Mouse (Mus musculus) left cerebral cortex, postnatal 25 days (tissue): ENCODE data around the gene Mmp25. TPM values are rescaled to one million over a fixed set of nuclear protein-coding genes. Genes with fewer than 3 reads are reported as not detected.

Experiments used
- DNase-seq, 2 experiments: peaks; one replicate each; pipeline ENCODE4 v3.0.0; 2022; ENCODE audit warnings: low spot score in 2 of 2, mixed read lengths in 1 of 2
- intact Hi-C: fragments of 180-260 bp; cut with DNase I; formaldehyde crosslinking; loops from one replicate; pipeline ENCODE4 v1.15.1; 2025
- total RNA-seq, 2 experiments: library from RNA; stranded (reverse); gene quantifications; 2 replicates each; pipeline ENCODE4 v1.2.3; 2021

Mmp25 gene
- under 1 TPM; 0.32 to 0.34 TPM for total RNA-seq

DNA sequence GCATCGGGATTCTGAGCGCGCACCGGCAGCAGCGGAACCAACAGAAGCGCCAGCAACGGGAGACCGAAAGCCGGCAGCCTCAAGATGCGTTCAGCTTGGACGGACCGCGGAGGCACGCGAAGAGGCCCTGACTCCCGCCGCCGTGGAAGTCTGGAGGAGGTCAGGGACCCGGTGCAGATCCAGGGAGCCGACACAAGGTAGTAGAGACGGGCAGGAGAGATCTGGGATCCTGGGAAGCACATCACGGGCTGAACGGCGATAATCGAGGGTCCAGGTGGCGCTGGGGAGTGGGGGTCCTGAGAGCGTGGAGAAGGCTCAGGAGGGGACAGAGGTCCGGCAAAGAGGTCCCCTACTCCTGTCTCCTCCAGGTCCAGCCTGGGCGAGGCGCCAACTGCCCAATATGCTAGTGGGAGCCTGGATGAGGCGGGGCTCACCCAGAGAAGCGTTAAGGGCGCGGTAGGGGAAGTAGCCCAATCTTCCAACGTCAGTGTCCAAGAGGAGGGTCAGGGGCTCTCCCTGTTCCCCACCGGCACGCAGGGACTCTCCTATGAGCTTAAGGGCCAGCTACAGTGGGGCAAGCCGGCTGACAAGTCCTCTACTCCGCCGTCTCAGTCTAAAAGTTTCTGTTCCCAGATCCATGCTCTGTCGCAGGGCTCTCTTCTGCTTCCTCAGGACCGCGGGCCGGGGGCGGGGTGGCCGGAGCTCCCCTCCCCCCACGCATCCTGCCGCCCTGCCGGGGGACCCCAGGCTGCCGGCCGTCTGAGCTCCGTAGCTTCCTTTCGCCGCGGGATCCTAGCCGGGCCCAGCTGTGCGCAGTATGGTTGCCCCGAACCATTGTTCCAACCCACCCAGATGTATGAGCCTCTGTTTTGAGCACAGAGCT, at the start of gene Mmp25:
Gene Mmp25, minus strand, starts transcription at position 665 of the 883 bp plus-strand sequence.
- intact Hi-C loops, result no loop called here
- no peak for DNase-seq

GRCm38 (mm10) chr17:23694491-23694890, 49.4 kb upstream of the Mmp25 start:
- intact Hi-C loops, result no loop called here
- DNase-seq, result no peak

DNA sequence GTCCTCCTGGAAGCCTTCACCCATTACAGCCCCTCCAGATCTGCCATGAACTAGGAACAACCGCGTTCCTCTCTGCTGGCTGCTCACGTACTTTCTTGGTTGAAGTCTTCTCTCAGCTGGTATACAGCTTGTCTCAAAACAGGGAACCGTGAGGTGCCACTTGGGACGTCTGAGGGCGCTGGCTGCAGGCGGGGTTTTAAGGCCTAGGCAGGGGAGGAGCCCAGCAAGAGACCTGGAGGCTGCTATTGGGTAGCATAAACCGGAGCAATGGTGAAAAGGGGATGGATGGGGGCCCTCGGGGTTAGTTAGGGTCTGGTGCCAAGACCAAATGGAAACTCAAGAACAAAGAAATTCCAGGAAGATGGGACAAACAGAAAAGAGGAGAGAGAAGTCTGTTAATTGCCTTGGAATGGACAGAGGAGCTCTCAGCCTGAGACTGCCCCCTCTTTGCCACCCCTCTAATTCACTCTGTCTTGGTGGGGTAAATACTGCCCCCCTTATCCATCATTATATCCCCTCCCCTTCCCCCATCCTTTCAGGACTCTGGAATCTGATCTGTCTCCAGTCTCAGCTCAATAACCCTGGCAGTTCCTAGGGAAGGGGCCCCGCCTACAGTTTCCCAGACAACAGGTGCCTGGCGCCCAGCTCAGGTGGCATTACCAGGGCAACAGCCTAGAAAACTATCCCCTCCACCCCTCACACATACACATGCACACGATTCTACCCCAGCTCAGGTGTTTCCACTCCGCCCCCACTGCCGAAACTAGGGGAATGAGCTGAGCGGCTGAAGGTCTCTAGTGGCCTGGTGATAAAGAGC, 39.0 kb upstream of the Mmp25 start, which contains the start of gene Cldn9:
Gene Cldn9, minus strand, starts transcription at position 171 of the 817 bp plus-strand sequence.
- no peak for DNase-seq
- intact Hi-C loops, result no loop called here

GRCm38 (mm10) chr17:23683226-23683625, 38.1 kb upstream of the Mmp25 start:
- intact Hi-C loops, result no loop called here
- DNase-seq, result no peak

- intact Hi-C loops, result no loop called here
Measured at GRCm38 (mm10) chr17:23682530-23682929, 37.5 kb upstream of the Mmp25 start.

DNA sequence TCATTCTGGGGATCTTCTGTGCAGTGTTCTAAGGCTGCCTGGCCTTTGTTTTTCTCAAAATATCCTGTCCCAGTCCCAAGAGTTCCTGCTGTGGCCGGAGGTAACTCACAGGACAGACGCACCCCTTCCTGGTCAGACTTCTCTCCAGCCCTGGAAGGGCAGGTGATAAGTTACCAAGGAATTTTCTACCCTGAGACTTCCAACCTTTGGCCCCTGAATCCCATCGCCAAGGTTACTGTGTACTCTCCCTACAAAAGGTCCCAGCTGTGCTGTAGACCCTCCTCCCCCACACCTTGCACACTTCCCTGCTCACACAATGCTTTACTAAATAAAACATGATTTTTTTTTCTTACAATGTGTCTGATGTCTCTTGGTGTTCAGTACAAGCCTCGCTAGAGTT, 37.0 kb upstream of the Mmp25 start:
- intact Hi-C loops, result no loop called here

More at GRCm38 (mm10) chr17:23682530-23682929, 37.5 kb upstream of the Mmp25 start:
- DNase-seq, result no peak

DNA sequence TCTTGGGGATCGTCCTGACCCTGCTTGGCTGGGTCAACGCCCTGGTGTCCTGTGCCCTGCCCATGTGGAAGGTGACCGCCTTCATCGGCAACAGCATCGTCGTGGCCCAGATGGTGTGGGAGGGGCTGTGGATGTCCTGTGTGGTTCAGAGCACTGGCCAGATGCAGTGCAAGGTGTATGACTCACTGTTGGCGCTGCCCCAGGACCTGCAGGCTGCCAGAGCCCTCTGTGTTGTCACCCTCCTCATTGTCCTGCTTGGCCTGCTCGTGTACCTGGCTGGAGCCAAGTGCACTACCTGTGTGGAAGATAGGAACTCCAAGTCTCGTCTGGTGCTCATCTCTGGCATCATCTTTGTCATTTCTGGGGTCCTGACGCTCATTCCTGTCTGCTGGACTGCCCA, 36.0 kb upstream of the Mmp25 start:
- intact Hi-C loops, result no loop called here
- no peak for DNase-seq

More for the DNA sequence above, 37.0 kb upstream of the Mmp25 start:
- no peak for DNase-seq

DNA sequence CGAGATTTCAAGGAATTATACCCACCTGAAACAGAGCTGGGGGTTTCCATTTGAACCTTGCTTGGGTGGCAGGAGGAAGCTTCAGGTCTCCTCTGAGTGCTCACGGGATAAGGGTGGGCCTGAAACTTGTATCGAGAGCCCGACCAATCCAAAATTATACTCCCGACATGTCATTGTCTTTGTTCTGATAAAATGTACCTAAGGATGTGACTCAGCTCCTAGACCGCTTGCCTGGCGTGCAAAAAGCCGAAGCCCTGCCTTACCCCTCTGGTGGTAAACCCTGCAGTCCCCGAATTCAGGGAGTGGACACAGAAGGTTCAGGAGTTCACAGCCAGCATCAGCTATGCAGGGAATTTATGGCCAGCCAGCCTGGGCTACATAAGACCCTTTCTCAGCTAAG, 35.3 kb upstream of the Mmp25 start:
- no peak for DNase-seq
- intact Hi-C loops, result no loop called here

- no peak for DNase-seq
- intact Hi-C loops, result no loop called here
Measured at GRCm38 (mm10) chr17:23679127-23679835, 34.2 kb upstream of the Mmp25 start, which contains the start of gene Cldn6. TSS of gene Cldn6 (plus strand) at chr17:23679249.

DNA sequence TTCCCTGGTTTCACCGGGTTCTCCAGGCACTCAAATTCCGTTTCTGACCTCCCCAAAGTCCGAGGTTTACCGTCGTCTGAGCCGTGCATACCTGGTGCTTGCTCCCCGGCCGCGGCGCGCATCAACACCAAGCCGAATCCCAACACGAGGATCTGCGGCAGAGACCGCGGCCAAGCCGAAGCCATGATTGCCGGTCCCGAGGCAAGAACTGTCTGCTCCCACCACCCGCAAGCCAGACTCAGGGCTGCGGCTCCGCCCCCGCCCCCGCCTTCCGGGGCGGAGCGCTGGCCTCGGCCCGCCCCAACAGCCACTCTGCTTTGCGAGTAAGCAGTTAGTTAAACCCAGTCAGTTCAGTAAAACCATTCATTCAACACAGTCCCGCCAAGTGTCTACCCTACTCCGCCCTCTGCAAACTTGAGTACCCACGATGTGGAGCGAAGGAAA, 32.2 kb upstream of the Mmp25 start, which contains the start of gene Tnfrsf12a:
Gene Tnfrsf12a, minus strand, starts transcription at position 233 of the 444 bp plus-strand sequence.
- intact Hi-C loops, result loop anchor here (1.0 kb wide), 1 partner anchor 23 kb away; no protein-coding TSS in a partner anchor
- peak; percentile 70 to 79 for DNase-seq

DNA sequence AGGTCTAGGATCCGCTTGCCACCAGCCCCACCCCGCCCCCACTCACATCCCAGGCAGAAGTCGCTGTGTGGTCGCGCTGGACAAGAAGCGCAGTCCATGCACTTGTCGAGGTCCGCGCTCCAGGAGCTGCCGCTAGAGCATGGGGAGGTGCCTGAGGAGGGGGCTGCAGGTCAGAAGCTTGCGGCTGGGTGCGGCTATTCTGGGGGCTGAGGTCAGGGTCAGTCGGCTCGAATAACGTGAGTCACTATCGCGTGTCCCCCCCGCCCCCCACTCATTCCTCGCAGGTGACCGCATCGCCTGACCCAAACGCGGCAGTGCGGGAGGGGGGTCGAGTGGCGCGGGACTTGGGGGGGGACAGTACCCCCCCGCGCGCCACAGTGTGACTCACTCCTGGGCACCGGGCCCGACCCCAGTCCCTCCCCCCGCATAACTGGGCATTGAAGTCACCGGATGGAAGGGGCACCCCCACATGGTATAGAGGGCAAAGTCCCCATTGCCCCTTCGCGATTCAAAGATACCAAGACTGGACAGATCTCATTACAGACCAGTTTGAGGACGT, 31.5 kb upstream of the Mmp25 start:
- intact Hi-C loops, result loop anchor here (1.0 kb wide), 1 partner anchor 24 kb away; no protein-coding TSS in a partner anchor

GRCm38 (mm10) chr17:23675564-23676281, 30.6 kb upstream of the Mmp25 start:
- intact Hi-C loops, result loop anchor here (2.0 kb wide), 1 partner anchor 29 kb away; no protein-coding TSS in a partner anchor
- DNase-seq, result peak; percentile 11 to 13

More for the DNA sequence above, 31.5 kb upstream of the Mmp25 start:
- peak; percentile 11 to 15 for DNase-seq

- DNase-seq, result peak in 1 of 2 experiments; percentile 23
- intact Hi-C loops, result loop anchor here (2.0 kb wide), 1 partner anchor 30 kb away; no protein-coding TSS in a partner anchor
Measured at GRCm38 (mm10) chr17:23675127-23675526, 30.1 kb upstream of the Mmp25 start.

DNA sequence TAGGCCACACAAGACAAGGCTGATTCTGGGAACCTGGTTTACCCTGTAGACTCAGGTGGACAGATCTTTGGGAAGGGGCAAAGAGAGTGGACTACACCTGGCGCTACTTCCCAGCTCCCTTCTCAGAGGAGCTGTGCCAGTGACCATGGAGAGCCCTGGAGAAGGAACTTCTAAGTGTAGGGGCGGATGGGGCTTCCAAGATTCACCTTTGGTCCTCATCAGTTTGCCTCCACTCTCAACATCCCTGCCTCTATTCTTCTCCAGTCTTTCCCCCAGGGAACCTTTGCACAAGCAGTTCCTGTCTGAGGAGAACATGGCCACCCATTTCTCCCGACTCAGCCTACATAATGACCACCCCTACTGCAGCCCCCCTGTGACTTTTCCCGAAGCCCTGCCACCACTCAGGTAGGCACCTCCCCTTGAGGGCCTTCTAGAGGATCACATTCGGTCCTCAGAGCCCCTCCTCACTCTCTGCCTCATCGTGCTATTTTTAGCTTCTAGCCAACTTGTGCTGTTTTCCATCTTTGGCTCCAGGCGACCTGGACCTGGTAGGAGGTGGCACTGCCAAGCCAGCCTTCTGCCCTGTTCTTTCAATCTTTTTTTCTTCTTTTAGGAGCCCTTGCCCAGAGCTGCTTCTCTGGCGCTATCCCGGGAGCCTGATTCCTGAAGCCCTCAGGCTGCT, 29.3 kb upstream of the Mmp25 start:
- DNase-seq, result peak in 1 of 2 experiments; percentile 19
- intact Hi-C loops, result loop anchor here (2.0 kb wide), 1 partner anchor 30 kb away; no protein-coding TSS in a partner anchor

GRCm38 (mm10) chr17:23673424-23674073, 28.5 kb upstream of the Mmp25 start, which contains the start of the genes Hcfc1r1 and Thoc6:
TSS of gene Hcfc1r1 (plus strand) at chr17:23673596.
TSS of gene Thoc6 (minus strand) at chr17:23673882.
- DNase-seq, result peak; percentile 96 to 99
- intact Hi-C loops, result loop anchor here (2.0 kb wide), 1 partner anchor 31 kb away; no protein-coding TSS in a partner anchor

DNA sequence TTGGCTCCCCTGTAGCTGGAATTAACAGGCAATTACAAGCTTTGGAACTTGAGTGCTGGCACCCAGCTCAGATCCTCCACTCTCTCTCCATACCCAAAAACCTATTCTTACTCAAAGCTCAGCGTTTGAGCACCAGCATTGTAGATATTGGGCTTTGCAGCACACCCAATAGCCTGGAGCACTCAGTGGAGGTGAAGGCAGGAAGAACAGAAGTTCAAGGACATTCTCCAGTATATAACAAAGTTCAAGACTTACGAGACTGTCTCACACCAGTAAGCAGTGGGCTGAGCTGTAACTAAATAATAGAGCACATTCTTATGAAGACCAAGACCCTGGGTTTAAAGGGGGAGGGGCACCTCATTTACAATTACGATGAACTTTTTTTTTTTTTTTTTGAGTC, 27.7 kb upstream of the Mmp25 start:
- intact Hi-C loops, result no loop called here
- DNase-seq, result no peak

DNA sequence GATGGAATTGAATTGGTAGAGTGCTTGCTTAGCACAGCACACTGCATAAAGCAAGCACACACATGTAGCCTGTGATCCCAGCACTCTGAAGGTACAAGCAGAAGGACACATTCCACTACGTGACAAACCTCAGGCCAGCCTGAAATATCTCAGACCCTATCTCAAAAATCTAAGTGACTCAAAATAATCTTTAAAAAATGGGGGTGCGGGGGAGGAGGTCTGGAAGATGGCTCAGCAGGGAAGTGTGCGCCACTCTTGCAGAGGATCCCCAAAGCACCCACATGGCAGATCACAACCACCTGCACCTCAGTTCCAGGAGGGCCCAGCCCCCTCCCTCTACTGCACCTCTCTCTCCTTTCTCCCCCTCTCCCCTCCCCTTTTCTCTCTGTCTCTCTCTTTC, 26.4 kb upstream of the Mmp25 start:
- intact Hi-C loops, result no loop called here
- no peak for DNase-seq
